Mouse (Mus musculus) testis, adult 2 months (tissue): ENCODE data around the gene Nfyc.

ENCODE experiments used
- CTCF ChIP-seq: fragments of 200-500 bp; IDR thresholded peaks from 2 replicates; pipeline ENCODE4 v1.5.1; 2012; ENCODE audit warnings: low read depth, mild to moderate bottlenecking, inconsistent platforms, low read length, moderate library complexity; ENCODE audit not compliant: control insufficient read depth, insufficient read depth, insufficient replicate concordance
- POLR2A ChIP-seq: fragments of 200-500 bp; IDR thresholded peaks from 2 replicates; pipeline ENCODE4 v1.6.1; 2012; ENCODE audit warnings: low read depth, mild to moderate bottlenecking, inconsistent platforms, low read length, moderate library complexity; ENCODE audit not compliant: control insufficient read depth

DNA sequence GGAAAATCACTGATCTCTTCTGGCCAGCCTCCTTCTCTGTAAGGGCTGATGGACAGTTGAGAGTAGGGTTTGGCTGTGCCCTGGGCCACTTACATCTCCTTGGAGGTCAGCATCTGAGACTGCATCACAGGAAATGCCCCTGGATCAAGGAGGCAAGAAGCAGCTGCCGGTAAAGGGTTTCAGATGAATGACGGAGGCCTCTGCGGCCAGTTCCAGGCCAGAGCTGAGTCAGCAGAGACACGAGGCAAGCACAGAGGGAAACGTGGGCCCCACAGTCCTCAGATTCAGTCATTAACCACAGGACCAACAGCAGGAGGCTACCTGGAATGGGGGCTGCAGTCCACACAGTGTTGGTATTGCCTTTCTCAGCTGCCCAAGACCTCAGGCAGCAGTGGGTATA is 112.2 kb downstream of the Nfyc start:
- no peak for TF ChIP-seq CTCF
- no peak for TF ChIP-seq POLR2A
